Mouse (Mus musculus) midbrain, embryonic 13.5 days (tissue): ENCODE data around the gene Mto1. TPM values are rescaled to one million over a fixed set of nuclear protein-coding genes. Genes with fewer than 3 reads are reported as not detected.

ENCODE experiments used
- ATAC-seq: fragments of 200-750 bp; cut with Nextera tagmentation; 2 replicates; pipeline ENCODE4 v1.8.0; 2017; ENCODE audit warnings: mild to moderate bottlenecking, moderate TSS enrichment, moderate library complexity
- H3K27ac ChIP-seq: fragments of 300-500 bp; sonication (generic); 2 replicates; pipeline ENCODE4 v1.5.1; 2015; ENCODE audit warnings: inconsistent platforms, mild to moderate bottlenecking, moderate library complexity
- H3K27me3 ChIP-seq: fragments of 300-500 bp; sonication (generic); 2 replicates; pipeline ENCODE4 v1.6.1; 2015; ENCODE audit warnings: mild to moderate bottlenecking, inconsistent platforms
- H3K36me3 ChIP-seq: fragments of 300-500 bp; sonication (generic); 2 replicates; pipeline ENCODE4 v1.6.1; 2015; ENCODE audit warnings: mild to moderate bottlenecking, inconsistent platforms
- H3K4me1 ChIP-seq: fragments of 300-500 bp; sonication (generic); replicated peaks from 2 replicates; pipeline ENCODE4 v1.6.1; 2015; ENCODE audit warnings: inconsistent platforms
- H3K4me2 ChIP-seq: fragments of 300-500 bp; sonication (generic); replicated peaks from 2 replicates; pipeline ENCODE4 v1.6.1; 2015; ENCODE audit warnings: moderate library complexity, mild to moderate bottlenecking, inconsistent platforms
- H3K4me3 ChIP-seq: fragments of 300-500 bp; sonication (generic); replicated peaks from 2 replicates; pipeline ENCODE4 v1.5.1; 2015; ENCODE audit warnings: mild to moderate bottlenecking, inconsistent platforms
- H3K9ac ChIP-seq: fragments of 300-500 bp; sonication (generic); replicated peaks from 2 replicates; pipeline ENCODE4 v1.6.1; 2015; ENCODE audit warnings: mild to moderate bottlenecking, inconsistent platforms
- H3K9me3 ChIP-seq: fragments of 300-500 bp; sonication (generic); 2 replicates; pipeline ENCODE4 v1.6.1; 2016; ENCODE audit warnings: mild to moderate bottlenecking, inconsistent platforms
- WGBS: fragments of 180-500 bp; shearing (Covaris S2); methylation state at CpG from one replicate; pipeline ENCODE4 v1.1.7; 2015; 5-methylcytosine and 5-hydroxymethylcytosine counted together
- polyA plus RNA-seq: library from polyadenylated mRNA; unstranded; fragments of >200 nt; fragmentation: Nextera tagmentation; extraction: Ambion mirVana; gene quantifications from 2 replicates; pipeline ENCODE4 v1.2.1, GENCODE M21; 2015

The Mto1 gene
- polyA plus RNA-seq = 25.4 and 26.3 TPM in 2 replicates

- Histone ChIP-seq H3K9me3 (no peaks in the 10 kb centered on the region), H3K27ac (peak within 1 kb of the TSS; percentile 94), H3K9ac (peak within 1 kb of the TSS; percentile 90), H3K4me2 (peak within 1 kb of the TSS; percentile 71), H3K4me3 (peak within 1 kb of the TSS; percentile 98), H3K36me3 (peaks cover 22% of the 10 kb centered on the region), H3K4me1 (peaks cover 15% of the 10 kb centered on the region), H3K27me3 (peaks cover 34% of the 10 kb centered on the region)
- peak; percentile 94 for ATAC-seq
- WGBS = under 1% methylated on average over 95 of the region's 96 CpGs
Observed at GRCm38 (mm10) chr9:78447973-78448873, at the start of gene Mto1, which contains the start of gene Gm17324. TSS of gene Mto1 (plus strand) at chr9:78448208. TSS of gene Gm17324 (minus strand) at chr9:78448786.

GRCm38 (mm10) chr9:78400570-78400969 is 47.4 kb upstream of the Mto1 start:
- ATAC-seq = no peak

GRCm38 (mm10) chr9:78401596-78401995 is 46.4 kb upstream of the Mto1 start:
- peaks cover 17% of the 10 kb centered on the region for H3K27me3 ChIP-seq
- H3K4me3 ChIP-seq = no peak overlapping the region
- H3K9me3 ChIP-seq = no peaks in the 10 kb centered on the region
- H3K9ac ChIP-seq = no peak overlapping the region
- 95% methylated on average over 7 of the region's 7 CpGs for WGBS
- H3K27ac ChIP-seq = no peak overlapping the region
- no peak for ATAC-seq
- H3K4me2 ChIP-seq = no peak overlapping the region
- H3K4me1 ChIP-seq = no peaks in the 10 kb centered on the region
- no peaks in the 10 kb centered on the region for H3K36me3 ChIP-seq

More at GRCm38 (mm10) chr9:78400570-78400969, 47.4 kb upstream of the Mto1 start:
- Histone ChIP-seq H3K36me3 (no peaks in the 10 kb centered on the region), H3K9me3 (no peaks in the 10 kb centered on the region), H3K4me3 (no peak overlapping the region), H3K4me1 (peaks cover 7% of the 10 kb centered on the region), H3K27me3 (peaks cover 27% of the 10 kb centered on the region), H3K27ac (no peak overlapping the region), H3K9ac (no peak overlapping the region), H3K4me2 (no peak overlapping the region)
- WGBS = 90% methylated on average over 5 of the region's 5 CpGs

GRCm38 (mm10) chr9:78427362-78427781 is 20.6 kb upstream of the Mto1 start:
- H3K9me3 ChIP-seq = no peaks in the 10 kb centered on the region
- H3K4me3 ChIP-seq = peak overlapping the region; percentile 32
- 32% methylated on average over 26 of the region's 27 CpGs for WGBS
- H3K4me2 ChIP-seq = peak overlapping the region; percentile 56
- H3K9ac ChIP-seq = peak overlapping the region; percentile 14; the same call in 1 of the 2 replicates
- peak; percentile 37; the same call in 1 of the 2 replicates for ATAC-seq
- H3K4me1 ChIP-seq = no peaks in the 10 kb centered on the region
- H3K27me3 ChIP-seq = 0 out of 2 replicates have a peak, but pooled peaks cover 6% of the 10 kb centered on the region
- H3K36me3 ChIP-seq = no peaks in the 10 kb centered on the region
- H3K27ac ChIP-seq = no peak overlapping the region

- H3K4me2 ChIP-seq = no peak overlapping the region; the same call in 1 of the 2 replicates
- no peak overlapping the region for H3K9ac ChIP-seq
- H3K4me1 ChIP-seq = no peaks in the 10 kb centered on the region
- H3K4me3 ChIP-seq = no peak overlapping the region
- 82% methylated on average over 6 of the region's 6 CpGs for WGBS
- H3K36me3 ChIP-seq = no peaks in the 10 kb centered on the region
- H3K9me3 ChIP-seq = no peaks in the 10 kb centered on the region
- H3K27me3 ChIP-seq = 0 out of 2 replicates have a peak, but pooled peaks cover 6% of the 10 kb centered on the region
- H3K27ac ChIP-seq = no peak overlapping the region
- no peak for ATAC-seq
Observed at GRCm38 (mm10) chr9:78428185-78428584, 19.8 kb upstream of the Mto1 start.

- Histone ChIP-seq H3K27me3 (0 out of 2 replicates have a peak, but pooled peaks cover 6% of the 10 kb centered on the region), H3K9ac (no peak overlapping the region), H3K36me3 (no peaks in the 10 kb centered on the region), H3K27ac (no peak overlapping the region), H3K4me3 (no peak overlapping the region), H3K9me3 (no peaks in the 10 kb centered on the region), H3K4me1 (no peaks in the 10 kb centered on the region), H3K4me2 (no peak overlapping the region)
- ATAC-seq = no peak
- 87% methylated on average over 4 of the region's 4 CpGs for WGBS
Observed at GRCm38 (mm10) chr9:78428870-78429432, 19.1 kb upstream of the Mto1 start.

- ATAC-seq = no peak
- Histone ChIP-seq H3K4me1 (no peaks in the 10 kb centered on the region), H3K9me3 (no peaks in the 10 kb centered on the region), H3K36me3 (no peaks in the 10 kb centered on the region), H3K27me3 (0 out of 2 replicates have a peak, but pooled peaks cover 6% of the 10 kb centered on the region), H3K4me2 (no peak overlapping the region), H3K4me3 (no peak overlapping the region), H3K27ac (no peak overlapping the region), H3K9ac (no peak overlapping the region)
- WGBS = 52% methylated on average over 2 of the region's 2 CpGs
Observed at GRCm38 (mm10) chr9:78429551-78429950, 18.5 kb upstream of the Mto1 start.

GRCm38 (mm10) chr9:78430486-78430885 is 17.5 kb upstream of the Mto1 start:
- Histone ChIP-seq H3K4me1 (no peaks in the 10 kb centered on the region), H3K9ac (no peak overlapping the region), H3K27me3 (0 out of 2 replicates have a peak, but pooled peaks cover 6% of the 10 kb centered on the region), H3K4me3 (no peak overlapping the region), H3K4me2 (no peak overlapping the region), H3K27ac (no peak overlapping the region), H3K9me3 (no peaks in the 10 kb centered on the region), H3K36me3 (no peaks in the 10 kb centered on the region)
- no peak for ATAC-seq
- WGBS = 80% methylated on average over 6 of the region's 6 CpGs

GRCm38 (mm10) chr9:78432471-78432870 is 15.5 kb upstream of the Mto1 start:
- no peak for ATAC-seq
- 0 out of 2 replicates have a peak, but pooled peaks cover 6% of the 10 kb centered on the region for H3K27me3 ChIP-seq
- no peaks in the 10 kb centered on the region for H3K36me3 ChIP-seq
- 89% methylated on average over 5 of the region's 5 CpGs for WGBS
- no peak overlapping the region for H3K27ac ChIP-seq
- H3K4me1 ChIP-seq = no peaks in the 10 kb centered on the region
- no peak overlapping the region for H3K4me2 ChIP-seq
- no peaks in the 10 kb centered on the region for H3K9me3 ChIP-seq
- H3K9ac ChIP-seq = no peak overlapping the region
- H3K4me3 ChIP-seq = no peak overlapping the region

GRCm38 (mm10) chr9:78439426-78439825 is 8.6 kb upstream of the Mto1 start:
- peaks cover 51% of the 10 kb centered on the region for H3K27me3 ChIP-seq
- peaks cover 11% of the 10 kb centered on the region for H3K4me1 ChIP-seq
- no peak for ATAC-seq

GRCm38 (mm10) chr9:78442237-78442578 is 5.8 kb upstream of the Mto1 start:
- peak; percentile 20; the same call in 1 of the 2 replicates for ATAC-seq
- peaks cover 11% of the 10 kb centered on the region for H3K4me1 ChIP-seq
- peak overlapping the region; percentile 41 for H3K4me3 ChIP-seq
- WGBS = 1% methylated on average over 9 of the region's 9 CpGs
- H3K9me3 ChIP-seq = no peaks in the 10 kb centered on the region
- H3K36me3 ChIP-seq = no peaks in the 10 kb centered on the region
- peaks cover 73% of the 10 kb centered on the region for H3K27me3 ChIP-seq
- no peak overlapping the region for H3K27ac ChIP-seq
- peak overlapping the region; percentile 51; the same call in 1 of the 2 replicates for H3K9ac ChIP-seq
- H3K4me2 ChIP-seq = peak overlapping the region; percentile 64

More at GRCm38 (mm10) chr9:78439426-78439825, 8.6 kb upstream of the Mto1 start:
- no peak overlapping the region for H3K4me3 ChIP-seq
- no peak overlapping the region for H3K27ac ChIP-seq
- no peaks in the 10 kb centered on the region for H3K36me3 ChIP-seq
- H3K4me2 ChIP-seq = no peak overlapping the region
- H3K9me3 ChIP-seq = no peaks in the 10 kb centered on the region
- no peak overlapping the region for H3K9ac ChIP-seq
- 63% methylated on average over 5 of the region's 5 CpGs for WGBS
